Mouse (Mus musculus): Measurements from ENCODE around the gene Gm17606.
A peak's percentile ranks its signal among the peaks of the same experiment; 100 is the strongest.

The Gm17606 gene

DNA sequence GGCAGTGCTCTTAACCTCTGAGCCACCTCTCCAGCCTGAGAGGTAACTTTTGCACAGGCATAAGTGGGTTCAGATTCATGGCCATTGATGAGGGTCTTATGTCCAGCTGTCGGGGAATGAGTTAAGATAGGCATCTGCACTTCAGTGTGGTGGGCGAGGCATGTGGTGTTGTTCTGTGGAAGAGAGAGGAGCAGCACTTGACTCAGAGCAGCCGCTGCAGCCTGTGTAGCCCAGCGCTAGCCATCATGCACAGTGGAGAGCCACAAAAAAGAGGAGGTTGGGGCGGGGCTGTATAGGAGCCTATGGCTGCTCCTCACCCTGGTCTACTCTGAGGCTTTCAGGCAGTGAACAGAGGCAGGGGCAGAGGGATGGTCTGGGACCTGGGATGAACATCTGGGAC lies 12.6 kb upstream of the Gm17606 start:
- DNase-seq, result no peak

GRCm38 (mm10) chr14:54629797-54630196 lies 11.0 kb upstream of the Gm17606 start:
- no peak for DNase-seq

DNA sequence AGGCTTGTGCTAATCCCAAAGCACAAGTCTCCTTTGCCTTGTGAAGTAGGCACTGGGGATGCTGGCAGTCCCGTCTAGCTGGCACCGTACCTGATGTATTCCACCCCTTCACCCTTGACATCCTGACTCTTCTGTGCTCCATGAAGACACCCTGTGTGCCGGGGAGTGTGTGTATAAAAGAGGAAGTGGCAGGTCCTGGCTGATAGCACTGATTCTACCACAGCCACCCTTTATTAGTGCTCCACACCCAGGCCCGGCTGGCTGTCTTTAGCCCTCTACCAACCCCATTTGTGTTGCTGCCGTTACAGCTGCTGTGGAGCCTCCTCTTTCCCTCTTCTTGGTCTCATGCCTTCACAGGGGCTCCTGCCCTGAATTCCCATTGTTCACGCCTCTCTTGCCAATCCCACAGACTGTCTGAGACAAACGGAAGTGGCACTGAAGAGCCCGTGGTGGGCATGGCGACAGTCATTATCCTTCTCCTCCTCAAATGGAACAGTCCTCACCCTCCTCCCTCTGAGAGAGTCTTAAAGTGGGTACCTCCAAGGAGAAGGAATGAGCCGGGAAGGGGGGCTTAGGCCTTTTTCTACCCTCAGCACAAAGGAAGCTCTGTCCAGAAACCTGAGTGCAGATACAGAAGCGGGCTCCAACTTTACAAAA lies 10.0 kb upstream of the Gm17606 start:
- no peak for DNase-seq

DNA sequence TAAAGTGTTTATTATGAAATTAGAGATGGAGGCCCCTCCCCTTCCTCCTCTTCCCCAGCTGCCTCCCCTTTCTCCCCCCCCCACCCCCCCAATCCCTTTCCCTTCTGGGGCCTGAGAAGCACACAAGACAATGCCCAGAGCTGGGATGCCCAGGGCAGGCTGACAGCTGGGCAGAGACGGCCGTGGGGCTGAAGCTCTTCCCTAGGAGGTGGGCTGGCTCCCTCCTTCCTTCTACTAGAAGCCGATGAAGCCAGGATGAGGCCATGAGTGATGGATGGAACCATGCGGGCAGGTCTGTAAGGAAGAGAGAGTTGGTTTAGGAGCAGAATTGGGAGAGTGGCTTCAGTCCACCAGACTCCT lies 9.5 kb upstream of the Gm17606 start:
- DNase-seq, result no peak

DNA sequence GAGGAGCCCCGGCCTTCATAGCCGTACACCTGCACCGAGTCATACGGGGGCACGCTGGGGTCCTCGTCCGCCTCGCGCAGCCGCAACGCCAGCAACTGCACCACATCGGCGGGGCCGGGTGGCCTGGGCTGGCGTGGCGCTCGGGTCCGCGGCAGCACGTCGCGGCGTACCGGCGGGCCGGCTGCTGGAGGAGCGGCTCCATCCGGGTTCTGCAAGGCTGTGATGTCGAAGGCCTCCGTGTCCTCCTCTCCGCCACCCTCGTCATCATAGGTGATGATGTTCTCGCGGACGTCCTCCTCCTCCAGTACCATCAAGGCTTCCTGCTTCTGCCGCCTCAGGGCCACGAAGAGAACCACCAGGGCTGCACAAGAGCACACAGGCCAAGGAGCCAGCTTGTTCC lies 8.5 kb upstream of the Gm17606 start:
- DNase-seq, result no peak

DNA sequence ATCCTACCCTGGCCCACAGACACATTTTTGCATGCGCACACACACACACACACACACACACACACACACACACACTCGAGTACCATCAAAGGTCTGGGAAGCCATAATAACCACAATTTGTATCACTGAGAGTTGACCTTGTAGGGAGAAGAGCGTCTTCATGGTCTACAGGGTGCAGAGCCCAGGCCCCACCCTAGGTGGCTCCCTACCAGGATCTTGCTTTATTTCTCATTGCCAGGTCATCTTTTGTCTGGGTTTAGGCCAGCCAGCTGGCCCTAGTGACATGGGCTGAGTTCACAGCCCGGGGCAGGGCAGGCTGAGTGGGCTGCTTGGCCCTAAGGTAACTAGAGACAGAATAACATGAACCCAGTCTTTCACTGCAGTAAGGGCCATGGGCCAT lies 6.6 kb upstream of the Gm17606 start:
- DNase-seq, result no peak

DNA sequence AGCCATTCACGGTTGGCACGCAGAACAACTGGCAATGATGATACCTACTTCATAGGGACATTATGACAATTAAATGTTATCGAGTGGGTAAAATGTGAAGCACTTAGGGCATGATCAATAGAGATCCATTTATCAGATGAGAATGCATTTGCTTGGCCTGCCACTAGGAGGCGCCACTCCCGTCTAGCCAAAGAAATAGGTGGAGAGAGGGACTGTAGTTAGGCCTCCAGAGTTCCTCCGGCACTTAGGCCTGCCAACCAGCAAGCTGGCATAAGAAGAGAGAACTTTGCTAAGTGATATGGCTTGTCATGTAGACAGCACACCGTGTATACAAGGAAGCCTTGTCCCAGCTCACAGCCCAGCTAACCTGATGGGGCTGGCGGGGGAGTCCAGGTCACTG lies 3.8 kb upstream of the Gm17606 start:
- no peak for DNase-seq

- no peak for DNase-seq
Observed at GRCm38 (mm10) chr14:54638210-54638609, 2.5 kb upstream of the Gm17606 start.

- DNase-seq, result no peak
Observed at GRCm38 (mm10) chr14:54640121-54640520, 631 bp upstream of the Gm17606 start.

DNA sequence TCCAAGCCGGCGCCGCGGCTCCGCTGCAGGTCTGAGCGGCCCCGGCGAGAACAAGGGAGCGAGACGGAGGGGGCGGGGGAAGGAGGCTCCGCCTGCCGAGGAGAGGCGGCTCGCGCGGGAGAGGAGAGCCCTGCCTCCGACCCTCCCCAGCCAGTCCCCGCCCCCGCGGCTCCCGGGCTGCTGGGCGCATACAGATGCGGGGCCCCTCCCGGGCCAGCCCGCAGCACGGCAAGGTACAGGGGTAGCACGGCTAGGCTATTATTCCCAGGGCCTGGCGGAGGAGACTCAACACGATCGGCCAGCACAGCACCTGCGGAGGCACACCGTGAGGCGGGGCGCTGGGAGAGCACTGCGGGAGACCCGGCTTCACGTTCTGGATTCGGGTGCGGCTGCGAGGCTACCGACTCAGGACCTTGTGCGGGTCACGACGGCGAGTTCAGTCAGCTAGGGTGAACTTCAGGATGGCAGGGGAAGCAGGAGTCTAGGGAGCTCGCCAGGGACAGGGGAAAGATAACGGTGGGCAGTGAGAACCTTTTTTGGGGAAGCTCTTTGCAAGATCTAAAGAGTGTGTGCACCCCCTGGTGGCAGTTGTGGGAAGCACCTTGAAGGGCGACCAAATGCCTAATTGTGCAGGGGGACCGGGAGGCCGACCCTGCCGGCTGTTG lies 685 bp downstream of the Gm17606 start, which contains the start of gene Cdh24:
Gene Cdh24, minus strand, starts transcription at position 60 of the 665 bp plus-strand sequence.
- peak; percentile 88 to 89 for DNase-seq

- no peak for DNase-seq
Observed at GRCm38 (mm10) chr14:54642224-54642944, 1.6 kb downstream of the Gm17606 start.

GRCm38 (mm10) chr14:54643011-54643410 lies 2.3 kb downstream of the Gm17606 start:
- DNase-seq, result no peak

- no peak for DNase-seq
Observed at GRCm38 (mm10) chr14:54644294-54644693, 3.5 kb downstream of the Gm17606 start.

- no peak for DNase-seq
Observed at GRCm38 (mm10) chr14:54646455-54646854, 5.7 kb downstream of the Gm17606 start.

GRCm38 (mm10) chr14:54646898-54647636 lies 6.3 kb downstream of the Gm17606 start:
- DNase-seq, result no peak

DNA sequence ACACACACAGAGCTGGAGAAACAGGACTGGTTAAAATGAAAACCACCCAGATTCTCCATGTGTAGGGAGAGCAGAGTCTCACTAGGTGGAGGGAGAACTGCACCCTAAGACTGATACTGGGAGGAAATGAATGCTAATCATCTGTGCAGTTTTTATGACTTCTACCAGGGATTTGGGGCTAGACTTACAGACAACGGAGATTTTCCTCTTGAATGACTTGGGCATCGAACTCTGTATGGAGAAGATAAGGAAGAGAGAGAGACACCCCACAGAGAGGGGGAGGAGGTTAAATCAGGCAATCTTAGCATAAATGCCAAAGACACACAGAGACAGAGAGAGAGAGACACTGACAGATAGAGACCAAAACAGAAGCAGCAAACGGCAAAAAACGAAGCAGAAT lies 7.1 kb downstream of the Gm17606 start:
- no peak for DNase-seq

DNA sequence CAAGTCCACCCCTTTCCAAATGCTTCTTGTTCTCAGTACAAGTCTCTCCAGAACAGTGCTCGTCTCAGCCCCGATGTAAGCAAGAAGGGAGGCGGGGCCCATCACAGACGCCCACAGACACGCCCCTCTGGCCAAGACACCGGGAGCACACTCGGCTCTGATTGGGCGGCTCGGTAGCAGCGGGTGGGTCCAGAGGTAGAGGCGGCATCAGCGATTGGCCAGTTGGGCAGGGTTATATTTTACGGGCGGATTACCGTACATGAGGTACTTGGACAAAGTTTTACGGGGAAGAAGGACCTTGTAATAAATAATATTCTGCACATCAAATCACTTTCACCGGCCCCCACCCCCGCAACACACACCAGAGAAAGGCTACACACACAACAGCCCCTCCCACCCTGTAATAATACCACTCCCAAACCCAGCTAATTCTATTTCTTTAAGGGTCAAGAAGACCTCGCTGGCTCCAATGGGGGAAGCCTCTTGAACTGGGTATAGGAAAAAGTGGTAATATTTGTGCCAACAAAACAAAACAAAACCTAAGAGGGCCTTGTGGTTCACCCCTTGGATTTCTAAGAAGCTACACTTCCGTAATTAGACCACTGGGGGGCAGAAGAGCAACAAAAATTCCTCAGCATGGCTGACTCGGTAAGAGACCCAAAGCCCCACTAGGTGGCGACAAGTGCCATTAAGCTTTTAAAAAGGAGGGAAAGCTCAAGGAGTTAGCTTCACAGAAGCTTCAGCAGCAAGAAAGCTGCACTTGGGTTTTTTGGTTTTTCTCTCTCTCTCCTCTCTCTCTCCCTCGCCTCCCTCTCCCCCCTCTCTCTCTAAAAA lies 10.1 kb downstream of the Gm17606 start:
- DNase-seq, result peak; percentile 52 to 70

- DNase-seq, result no peak
Observed at GRCm38 (mm10) chr14:54651556-54651955, 10.8 kb downstream of the Gm17606 start.

- no peak for DNase-seq
Observed at GRCm38 (mm10) chr14:54652787-54653186, 12.0 kb downstream of the Gm17606 start.

GRCm38 (mm10) chr14:54653496-54653895 lies 12.7 kb downstream of the Gm17606 start:
- peak; percentile 79 for DNase-seq

DNA sequence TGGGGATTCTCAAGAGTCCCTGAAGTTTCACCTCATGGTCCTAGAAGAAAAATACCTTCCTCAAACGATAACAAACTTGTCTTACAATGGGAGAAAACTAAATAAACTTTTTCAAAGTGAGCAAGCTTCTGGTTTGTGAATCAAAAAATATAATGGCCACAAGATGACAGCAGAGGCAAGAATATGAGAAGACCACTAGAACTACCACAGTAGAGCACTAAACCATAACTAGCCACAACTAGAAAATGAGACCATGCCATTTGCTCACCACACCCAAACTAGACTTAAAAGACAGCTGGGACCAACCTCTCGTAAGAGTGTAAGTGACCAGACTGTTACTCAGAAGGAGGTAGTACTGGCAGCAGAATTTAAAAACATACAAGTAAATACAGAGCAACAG lies 19.3 kb downstream of the Gm17606 start:
- DNase-seq, result no peak

- DNase-seq, result no peak
Observed at GRCm38 (mm10) chr14:54664477-54665222, 23.9 kb downstream of the Gm17606 start.

Measured in thymus, adult 18-20 months (tissue).